Mouse (Mus musculus) inflammation-experienced regulatory T-cells, adult 6 months (primary cell): ENCODE measurements around the gene Gm42421. TPM values are rescaled to one million over a fixed set of nuclear protein-coding genes. Genes with fewer than 3 reads are reported as not detected.

Experiments used
- ATAC-seq: one replicate; pipeline ENCODE4 v1.8.0; 2017
- polyA plus RNA-seq, 3 experiments: library from polyadenylated mRNA; unstranded; fragments of 100-300 nt; shearing (Covaris generic); gene quantifications; one replicate each; pipeline ENCODE4 v1.2.1; 2017

Gm42421 gene
- 1 to 10 TPM; 1.2 to 1.6 (median 1.4) TPM for polyA plus RNA-seq

DNA sequence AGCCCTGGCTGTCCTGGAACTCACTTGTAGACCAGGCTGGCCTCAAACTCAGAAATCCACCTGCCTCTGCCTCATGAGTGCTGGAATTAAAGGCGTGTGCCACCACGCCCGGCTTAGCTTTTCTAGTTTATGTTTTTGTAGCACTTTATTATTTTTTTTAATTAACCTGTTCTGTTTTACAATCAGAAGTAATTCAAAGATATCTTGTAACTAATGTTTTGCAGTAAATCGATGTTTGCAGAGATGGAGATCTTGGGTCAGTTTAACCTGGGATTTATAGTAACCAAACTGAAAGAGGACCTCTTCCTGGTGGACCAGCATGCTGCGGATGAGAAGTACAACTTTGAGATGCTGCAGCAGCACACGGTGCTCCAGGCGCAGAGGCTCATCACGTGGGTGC is at the start of gene Gm42421:
TSS of gene Gm42421 (plus strand) at position 301 of the 400 bp plus-strand sequence.
- ATAC-seq = no peak

DNA sequence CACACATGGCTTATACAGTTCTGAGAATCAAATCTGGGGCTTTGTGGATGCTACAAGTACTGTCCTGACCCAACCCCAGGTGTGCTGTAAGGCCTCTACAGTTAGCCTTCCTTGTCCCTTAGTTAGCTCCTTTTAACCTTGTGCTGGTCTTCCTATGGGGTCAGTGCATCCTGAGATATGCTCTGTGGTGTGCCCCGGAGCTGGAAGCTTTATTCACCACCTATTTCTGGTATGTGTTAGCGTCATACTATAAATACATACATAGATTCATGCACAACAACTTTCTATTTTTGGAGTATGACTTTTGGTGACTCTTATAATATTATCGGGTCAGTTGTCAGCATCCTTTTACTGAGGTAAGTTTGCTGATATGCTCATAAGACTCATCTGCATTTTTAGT is 42.7 kb upstream of the Gm42421 start:
- ATAC-seq = no peak

DNA sequence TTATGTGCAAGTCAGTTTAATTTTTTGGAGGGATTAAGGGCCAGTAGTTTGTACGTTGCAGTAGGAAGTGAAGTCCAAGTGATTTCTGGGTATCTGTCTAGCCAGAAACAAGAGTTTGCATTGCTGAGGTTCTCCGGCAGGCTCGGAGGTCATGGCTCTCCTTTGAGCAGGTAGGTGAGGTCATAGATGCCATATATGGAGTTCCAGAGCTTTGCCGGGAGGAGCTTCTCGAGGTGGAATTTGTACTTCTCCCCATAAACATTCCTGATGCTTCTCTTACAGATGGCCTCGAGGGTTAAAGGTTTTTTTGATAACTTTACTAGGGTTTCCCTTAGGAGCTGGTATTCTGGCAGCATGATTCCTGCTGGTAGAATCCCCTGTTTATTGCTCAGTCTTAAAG is 37.2 kb upstream of the Gm42421 start:
- ATAC-seq = no peak

DNA sequence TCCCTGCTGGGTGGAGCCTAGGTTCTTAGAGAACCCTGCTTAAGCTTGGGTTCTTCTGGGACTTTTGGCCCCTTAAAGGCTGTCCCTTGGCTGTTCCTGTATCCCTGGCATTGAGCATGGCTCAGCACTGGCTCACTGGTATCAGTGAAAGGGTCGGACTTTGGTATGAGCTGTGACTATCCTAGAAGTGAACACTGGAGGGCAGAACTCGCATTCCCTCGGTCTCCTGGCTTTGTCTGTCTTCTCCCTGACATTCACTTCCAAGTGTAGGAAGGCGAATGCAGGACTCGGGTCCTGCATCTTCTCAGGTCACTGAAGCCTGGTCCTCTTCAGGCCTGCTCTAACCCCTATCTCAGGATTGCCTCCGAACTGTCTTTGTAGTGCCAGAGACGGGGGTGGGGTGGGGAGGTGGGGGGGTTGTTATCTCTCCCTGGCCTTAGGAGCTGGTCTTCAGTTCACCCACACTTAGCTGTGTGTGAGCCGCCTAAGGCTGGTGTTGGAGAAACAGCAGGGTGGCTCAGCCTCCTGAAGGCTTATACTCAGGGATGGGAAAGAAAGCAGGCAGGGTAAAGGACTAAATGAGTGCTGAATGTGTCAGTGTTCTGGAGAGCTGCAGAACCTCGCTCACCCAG is 35.6 kb upstream of the Gm42421 start:
- ATAC-seq = no peak

DNA sequence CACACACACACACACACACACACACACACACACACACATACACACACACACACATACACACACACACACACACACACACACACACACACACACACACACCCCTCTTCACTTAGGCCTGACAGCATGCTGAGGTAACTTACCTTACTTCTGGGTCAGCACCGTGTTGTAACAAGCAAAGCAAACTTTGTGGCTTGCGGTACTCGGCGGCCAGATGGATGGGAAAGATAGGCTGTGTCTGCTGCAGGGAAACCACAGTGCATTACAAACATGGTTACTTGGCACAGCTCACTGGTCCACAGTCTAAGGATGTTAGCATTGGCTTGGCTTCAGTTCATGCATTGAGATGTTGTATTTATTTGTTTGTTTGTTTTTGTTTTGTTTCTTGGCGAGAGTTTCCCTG is 34.6 kb upstream of the Gm42421 start:
- ATAC-seq = no peak

DNA sequence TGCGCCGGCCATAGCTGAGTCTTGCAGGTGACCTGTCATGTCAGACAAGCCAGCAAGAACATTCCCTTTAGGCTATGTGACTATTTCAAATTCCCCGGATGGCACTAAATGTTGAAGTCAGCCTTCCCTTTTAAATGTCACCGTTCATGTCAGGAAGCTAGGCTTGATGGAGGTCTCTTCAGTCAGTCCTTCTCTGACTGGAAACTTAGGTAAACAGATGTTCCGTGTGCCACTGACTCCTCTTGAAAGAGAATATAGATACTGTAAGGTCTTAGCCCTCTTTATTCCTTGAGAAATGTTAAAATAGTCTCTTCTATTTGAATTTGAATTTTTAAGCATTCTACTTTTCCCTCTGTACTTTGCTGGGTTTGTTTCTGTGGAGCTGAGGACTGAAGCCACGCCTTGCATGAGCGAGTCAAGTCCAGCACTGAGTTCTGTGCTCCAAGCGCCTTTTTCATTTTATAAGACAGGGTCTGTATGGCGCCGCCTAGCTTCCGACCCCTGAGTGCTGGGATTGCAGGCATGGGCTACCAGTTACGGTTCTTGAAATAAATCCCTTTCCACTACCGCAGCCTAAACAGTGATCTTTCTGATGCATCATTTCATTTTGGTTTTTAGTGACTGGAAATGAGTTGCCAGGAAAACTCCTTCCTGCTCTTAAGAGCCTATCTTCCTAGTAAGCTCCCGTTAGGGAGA is 30.2 kb upstream of the Gm42421 start, which contains the start of gene Ankrd61:
TSS of gene Ankrd61 (minus strand) at position 51 of the 696 bp plus-strand sequence.
- ATAC-seq = no peak

DNA sequence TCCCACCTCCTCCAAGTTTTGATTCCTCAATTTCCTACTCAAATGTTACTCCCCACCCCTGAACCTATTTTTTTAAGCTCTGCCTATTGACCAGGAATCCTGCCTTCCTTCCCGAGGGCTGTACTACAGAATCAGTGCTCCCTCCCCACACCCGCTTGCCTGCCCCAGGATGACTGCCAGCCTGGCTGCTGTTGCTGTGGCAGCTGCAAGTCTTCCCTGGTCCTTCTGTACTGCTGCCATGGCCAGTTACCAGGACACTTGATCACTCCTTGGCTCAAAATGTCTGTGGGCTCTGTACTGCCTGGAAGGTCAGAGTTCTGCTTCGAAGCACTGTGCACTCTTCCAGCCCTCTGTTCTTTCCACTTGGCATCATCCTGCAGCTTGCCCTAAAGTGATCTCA is 25.9 kb upstream of the Gm42421 start:
- no peak for ATAC-seq

DNA sequence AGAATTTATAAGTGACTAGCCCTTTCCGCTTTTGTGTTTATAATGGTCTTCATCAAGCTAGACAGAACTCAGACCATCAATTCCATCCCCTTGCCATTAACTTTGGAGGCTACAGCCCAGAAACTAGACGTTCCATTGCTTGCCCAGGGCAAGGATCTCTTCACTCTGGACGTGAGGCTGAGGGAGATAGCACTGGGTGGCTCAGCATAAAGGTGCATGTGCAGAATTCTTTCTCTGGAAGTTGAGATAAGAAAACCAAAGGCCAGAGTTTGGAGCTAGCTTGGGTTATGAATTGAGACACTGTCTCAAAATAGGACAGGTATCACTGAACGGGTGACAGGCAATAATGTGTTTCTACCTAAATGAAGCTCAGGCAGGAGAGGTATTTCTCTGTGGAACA is 24.2 kb upstream of the Gm42421 start:
- no peak for ATAC-seq

DNA sequence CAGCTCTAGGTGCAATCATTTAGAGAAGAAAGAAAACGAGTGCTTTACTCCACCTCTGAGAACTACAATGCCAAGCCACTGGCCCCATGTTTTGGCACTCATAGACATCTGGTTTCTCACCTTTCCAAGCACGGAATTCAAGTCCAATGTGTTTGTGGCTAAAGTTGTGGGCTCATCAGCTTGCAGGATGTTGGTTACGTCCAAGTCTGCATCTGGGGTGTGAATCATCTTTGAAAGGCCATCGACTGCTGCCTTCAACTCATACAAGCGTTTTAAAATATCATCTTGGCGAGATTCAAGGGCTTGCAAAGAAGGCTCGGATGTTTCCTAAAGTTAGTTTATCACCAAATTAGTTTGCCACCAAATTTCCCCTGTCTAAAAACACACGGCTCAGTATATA is 21.5 kb upstream of the Gm42421 start:
- no peak for ATAC-seq

DNA sequence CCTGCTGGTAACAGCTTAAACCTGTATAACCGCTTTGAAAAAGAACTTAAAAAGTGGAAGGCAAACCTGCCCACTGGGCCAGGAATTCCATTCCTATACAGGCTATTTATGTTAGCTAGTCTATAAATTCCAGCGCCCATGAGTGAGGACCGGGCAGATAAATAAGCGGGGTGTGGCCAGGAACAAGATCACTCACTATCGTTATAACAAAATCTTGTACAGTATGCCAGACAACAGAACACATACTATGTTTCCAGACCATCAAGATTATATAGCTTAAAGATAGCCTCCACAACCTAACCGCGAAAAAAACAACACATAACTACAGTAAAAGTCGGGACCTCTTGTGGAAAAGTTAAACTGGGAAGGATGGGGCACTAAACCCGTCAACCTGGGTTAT is 19.0 kb upstream of the Gm42421 start:
- ATAC-seq = no peak

DNA sequence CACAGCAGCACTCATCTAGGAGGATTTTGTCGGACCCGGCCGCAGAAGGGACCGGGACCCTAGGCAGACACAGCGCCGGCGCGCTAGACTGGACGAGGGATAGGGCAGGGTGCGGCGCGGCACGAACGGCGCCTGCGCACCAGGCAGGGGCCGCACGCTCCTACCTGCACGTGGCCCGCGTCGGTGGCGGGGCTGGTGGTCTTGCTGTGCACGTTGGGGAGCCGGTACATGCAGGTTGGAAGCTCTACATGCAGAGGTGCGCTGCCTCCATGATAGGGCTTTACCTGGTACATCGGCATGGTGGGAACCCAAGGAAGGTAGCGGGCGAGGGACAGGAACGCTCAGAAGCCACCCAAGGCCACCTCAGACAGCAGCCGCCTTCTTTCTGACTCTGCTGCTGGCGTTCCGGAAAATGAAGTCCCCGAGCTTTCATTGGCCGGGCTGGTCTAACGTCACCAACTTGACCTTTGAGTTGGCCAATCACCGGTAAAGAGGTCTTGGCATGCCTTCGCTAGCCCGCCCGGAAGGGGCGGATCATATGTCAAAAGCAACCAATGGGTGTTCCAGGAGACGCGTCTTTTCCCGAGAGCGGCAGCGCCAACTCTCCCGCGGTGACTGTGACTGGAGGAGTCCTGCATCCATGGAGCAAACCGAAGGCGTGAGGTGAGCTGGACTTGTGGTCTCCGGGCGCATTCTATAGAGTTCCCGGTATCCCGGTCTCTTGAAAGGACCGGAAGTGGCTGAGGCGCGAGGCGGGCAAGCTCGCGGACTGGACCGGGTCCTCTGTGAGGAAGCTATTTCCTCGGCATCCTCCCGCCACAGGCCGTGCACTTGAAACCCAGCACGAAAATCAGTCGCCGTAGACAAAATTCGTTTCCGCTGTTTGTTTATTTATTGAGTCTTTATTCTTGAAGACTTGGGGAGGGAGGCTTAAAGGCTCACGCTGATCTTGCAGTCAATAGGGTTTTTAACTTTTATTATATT is 18.3 kb upstream of the Gm42421 start, which contains the start of the genes Aimp2 and Pms2:
TSS of gene Aimp2 (minus strand) at position 431 of the 984 bp plus-strand sequence.
TSS of gene Pms2 (plus strand) at position 548 of the 984 bp plus-strand sequence.
- peak; percentile 98 for ATAC-seq

DNA sequence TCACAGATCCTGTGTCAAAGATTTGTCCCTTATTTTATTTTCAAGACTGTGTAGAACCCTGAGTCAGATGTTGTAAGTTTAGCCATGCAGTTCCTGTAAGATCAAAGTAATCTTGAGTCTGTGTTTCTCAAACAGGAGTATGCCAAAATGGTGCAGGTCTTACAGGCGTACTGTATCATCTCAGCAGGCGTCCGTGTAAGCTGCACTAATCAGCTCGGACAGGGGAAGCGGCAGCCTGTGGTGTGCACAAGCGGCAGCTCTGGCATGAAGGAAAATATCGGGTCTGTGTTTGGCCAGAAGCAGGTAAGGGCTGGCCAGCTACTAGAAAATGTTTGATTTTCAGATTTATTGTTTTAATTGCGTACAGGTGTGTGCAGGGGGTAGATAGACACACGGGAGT is 11.8 kb upstream of the Gm42421 start:
- no peak for ATAC-seq

DNA sequence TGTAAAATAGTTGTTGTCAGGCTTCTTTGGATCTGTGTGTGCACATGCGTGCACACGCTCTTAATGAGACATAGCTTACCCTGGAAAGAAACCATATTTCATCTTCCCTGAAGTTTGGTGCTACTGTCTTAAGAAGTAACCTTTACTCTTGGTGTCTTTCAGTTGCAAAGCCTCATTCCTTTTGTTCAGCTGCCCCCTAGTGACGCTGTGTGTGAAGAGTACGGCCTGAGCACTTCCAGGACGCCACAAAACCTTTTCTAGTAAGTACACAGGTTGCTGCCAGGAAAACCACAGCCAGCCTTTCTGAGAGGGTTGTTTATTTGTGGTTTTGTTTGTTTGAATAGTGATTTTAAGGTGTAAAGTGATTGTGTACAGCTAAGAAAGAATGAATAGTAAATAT is 10.6 kb upstream of the Gm42421 start:
- peak; percentile 68 for ATAC-seq

DNA sequence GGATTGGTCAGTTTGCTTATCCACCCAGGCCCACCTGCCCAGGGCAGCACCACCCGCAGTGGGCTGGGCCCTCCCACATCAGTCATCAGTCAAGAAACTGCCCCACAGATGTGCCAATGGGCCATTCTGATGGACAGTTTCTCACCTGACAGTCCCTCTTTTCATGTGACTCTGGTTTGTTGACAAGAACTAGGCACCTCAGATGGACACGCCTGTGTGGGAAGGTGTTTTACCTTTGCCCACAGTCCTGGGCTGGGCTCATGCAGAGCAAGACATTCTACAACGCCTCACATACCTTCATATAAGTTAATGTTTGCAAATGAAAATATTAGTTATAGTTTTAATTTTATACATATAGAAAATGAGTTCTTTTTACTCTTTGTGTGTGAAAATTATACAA is 9.9 kb upstream of the Gm42421 start:
- no peak for ATAC-seq

DNA sequence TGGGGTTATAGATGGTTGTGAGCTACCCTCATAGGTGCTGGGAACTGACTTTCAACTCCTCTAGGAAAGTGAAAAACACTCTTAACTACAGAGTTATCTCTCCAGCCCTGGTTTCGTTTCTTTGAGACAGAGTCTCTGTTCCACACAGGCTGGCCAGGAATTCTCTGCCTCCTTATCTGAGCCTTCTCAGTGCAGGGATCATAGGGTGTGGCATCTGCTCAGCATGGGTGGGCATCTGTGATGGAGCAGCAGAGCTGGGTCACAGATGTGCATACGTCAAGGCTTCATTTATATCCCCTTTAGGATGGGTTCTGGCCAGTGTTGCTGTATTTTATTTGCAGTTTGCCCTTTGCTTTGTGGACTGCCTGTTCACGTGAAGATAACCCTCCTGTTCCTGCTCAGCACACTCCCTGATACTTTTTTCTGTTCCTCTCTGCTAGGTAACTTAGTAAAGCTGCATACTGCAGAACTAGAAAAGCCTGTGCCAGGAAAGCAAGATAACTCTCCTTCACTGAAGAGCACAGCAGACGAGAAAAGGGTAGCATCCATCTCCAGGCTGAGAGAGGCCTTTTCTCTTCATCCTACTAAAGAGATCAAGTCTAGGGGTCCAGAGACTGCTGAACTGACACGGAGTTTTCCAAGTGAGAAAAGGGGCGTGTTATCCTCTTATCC is 3.1 kb upstream of the Gm42421 start:
- ATAC-seq = no peak

DNA sequence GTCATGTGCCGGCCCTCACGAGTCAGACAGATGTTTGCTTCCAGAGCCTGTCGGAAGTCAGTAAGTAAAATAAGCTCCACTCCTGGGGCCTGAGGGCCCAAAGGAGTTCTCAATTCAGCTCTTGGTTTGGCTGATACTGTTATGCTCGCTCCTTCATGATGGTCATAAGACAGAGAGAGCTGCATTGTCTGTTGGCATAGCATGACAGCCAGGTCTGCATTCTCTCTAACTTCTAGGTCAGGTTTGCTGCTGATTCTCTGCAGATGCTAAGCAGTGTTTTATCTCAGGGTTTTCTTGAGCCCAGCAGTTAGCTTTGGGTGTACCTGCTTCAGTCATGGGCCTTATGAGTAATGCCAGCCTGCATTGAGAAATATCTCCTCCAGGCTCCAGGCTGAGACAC is 1.3 kb downstream of the Gm42421 start:
- ATAC-seq = no peak

DNA sequence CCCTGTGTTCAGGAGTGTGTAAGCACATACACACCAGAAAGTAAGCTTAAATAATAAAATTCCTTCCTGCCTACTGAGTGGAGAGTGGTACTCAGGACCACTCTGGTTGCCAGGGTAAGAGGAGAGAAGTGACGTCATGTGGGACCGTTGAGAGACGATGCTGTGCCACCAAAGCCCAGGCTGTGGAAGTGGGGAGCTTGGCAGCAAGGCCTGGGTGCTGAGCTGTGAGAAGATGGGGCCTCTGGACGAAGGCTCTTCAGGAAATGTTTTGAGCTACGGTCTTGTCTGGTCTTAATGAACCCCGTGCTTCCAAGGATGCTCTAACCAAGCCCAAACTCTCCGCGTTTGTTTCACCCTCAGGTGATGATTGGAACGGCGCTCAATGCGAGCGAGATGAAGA is 2.7 kb downstream of the Gm42421 start:
- ATAC-seq = no peak

DNA sequence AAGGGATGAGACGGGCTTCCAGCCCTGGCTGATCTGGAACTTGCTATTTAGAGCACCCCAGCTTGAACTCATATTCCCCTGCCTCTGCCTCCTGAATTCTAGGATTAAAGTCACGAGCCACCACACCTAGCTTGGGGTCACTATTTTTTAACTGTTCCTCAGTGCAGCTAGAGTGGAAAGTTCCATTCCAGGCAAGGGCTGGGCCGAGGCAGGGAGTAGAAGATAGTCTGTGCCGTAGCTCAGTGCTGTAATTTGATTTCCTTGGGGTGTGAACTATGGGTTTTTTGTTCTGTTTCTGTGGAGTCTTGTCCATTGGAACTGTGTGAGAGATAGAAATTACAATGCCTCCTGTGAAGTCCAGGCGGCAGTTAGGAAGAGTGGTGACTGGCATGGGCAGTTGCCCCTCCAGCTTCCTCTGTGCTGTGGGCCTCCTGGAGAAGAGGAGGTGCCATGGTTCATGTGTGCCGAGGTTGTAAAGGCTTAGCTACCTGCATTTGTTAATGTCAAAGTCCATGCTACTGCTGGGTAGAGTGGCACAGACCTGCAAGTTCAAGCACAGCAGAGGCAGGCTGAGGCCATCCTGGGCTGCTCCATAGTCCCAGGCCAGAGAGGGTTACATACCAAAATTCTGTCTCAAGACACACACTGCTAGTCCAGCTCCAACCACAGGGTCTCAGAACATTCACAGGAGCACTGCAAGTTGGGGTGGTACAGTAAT is 4.0 kb downstream of the Gm42421 start:
- no peak for ATAC-seq

DNA sequence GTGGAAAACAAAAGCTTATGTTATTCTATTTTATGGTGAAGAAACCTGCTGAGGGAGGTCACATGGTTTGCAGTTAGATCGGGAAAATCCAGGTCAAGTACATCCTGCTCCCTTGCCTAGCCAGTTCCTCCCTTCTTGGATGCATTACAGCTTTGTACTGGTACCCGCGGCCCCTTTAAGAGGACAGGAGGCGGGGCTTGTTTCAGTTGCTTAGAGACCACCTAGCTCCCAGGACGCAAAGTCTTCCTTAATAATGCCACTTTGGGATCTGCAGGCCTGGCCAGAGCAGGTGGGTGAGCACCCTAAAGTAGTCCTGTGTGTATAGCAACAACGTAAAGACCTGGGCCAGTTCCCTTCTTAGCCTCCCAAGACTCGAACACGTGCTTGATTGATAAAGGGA is 4.9 kb downstream of the Gm42421 start, which contains the start of gene Rsph10b:
TSS of gene Rsph10b (plus strand) at position 205 of the 400 bp plus-strand sequence.
- no peak for ATAC-seq

DNA sequence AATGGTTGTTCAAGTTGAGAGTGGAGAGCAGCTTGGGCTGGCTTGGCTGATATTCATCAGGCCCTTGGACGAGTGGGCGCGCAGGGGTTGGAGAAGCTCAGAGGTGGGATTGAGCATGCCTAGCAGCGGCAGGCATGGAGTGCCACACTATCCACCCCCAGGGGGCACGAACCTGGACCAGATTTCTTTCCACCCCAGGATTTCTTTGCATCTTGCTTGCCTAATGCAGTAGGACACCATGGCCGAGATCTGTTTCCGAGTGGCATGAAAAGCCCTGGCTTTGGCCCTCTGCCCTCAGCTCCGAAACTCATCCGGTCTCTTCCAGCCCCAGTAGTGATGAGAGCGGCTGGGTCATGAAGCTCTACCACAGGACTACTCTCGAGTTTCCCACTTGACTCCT is 5.4 kb downstream of the Gm42421 start:
- no peak for ATAC-seq

DNA sequence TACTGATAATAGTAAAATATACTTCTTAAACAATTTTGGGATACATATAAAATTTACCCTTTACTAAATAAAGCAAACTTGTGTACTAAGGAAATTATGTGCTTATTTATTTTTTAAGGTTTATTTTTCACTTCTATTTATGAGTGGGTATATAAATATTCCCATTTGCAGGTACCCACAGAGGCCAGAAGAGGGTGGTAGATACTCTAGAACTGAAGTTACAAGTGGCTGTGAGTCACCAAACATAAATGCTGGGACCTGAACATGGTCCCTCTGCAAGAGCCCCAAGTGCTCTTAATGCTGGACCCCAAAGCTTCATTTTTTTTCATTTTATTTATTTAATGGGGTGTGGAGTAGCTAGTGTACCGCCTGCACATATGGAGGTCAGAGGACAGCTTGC is 5.9 kb downstream of the Gm42421 start:
- no peak for ATAC-seq

DNA sequence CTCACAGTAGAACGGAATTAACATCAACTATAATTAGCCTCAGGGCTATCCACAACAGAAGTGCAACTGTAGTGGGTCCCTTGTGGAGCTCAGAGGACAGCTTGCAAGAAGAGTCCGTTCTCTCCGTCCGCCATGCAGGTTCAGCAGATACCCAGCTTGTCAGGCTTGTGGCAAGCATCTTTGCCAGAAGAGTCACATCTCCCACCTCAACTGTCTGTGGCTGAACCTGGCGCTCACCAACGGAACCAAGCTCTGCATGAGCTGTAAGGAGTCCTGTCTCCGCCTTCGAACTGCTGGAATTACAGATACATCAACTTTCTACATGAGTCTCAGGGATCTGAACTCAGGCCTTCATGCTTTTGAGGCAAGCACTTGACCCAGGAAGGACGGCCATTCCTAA is 8.2 kb downstream of the Gm42421 start:
- ATAC-seq = no peak
